Mouse (Mus musculus) neural tube, embryonic 11.5 days (tissue): Measurements from ENCODE around the gene Hbb-bh2. TPM values are rescaled to one million over a fixed set of nuclear protein-coding genes. Genes with fewer than 3 reads are reported as not detected.

Source experiments
- ATAC-seq: fragments of 200-750 bp; cut with Nextera tagmentation; 2 replicates; pipeline ENCODE4 v1.8.0; 2017; ENCODE audit warnings: moderate number of reproducible peaks, mild to moderate bottlenecking, moderate TSS enrichment, moderate library complexity; ENCODE audit not compliant: insufficient read depth, low FRiP score, low TSS enrichment
- DNase-seq: peaks from one replicate; pipeline ENCODE4 v3.0.0-alpha.2; 2015; ENCODE audit warnings: low spot score
- H3K27ac ChIP-seq: fragments of 300-500 bp; sonication (generic); 2 replicates; pipeline ENCODE4 v1.5.1; 2014; ENCODE audit warnings: low read depth, mild to moderate bottlenecking, low read length
- H3K27me3 ChIP-seq: fragments of 300-500 bp; sonication (generic); 2 replicates; pipeline ENCODE4 v1.6.1; 2014; ENCODE audit warnings: mild to moderate bottlenecking, low read length, mixed read lengths; ENCODE audit not compliant: control insufficient read depth, insufficient read depth
- H3K36me3 ChIP-seq: fragments of 300-500 bp; sonication (generic); 2 replicates; pipeline ENCODE4 v1.6.1; 2014; ENCODE audit warnings: mild to moderate bottlenecking, low read length, moderate library complexity, mixed read lengths; ENCODE audit not compliant: control insufficient read depth, insufficient read depth
- H3K4me1 ChIP-seq: fragments of 300-500 bp; sonication (generic); 2 replicates; pipeline ENCODE4 v1.6.1; 2014; ENCODE audit warnings: low read length, mixed read lengths; ENCODE audit not compliant: control insufficient read depth, insufficient read depth
- H3K4me2 ChIP-seq: fragments of 300-500 bp; sonication (generic); 2 replicates; pipeline ENCODE4 v1.6.1; 2014; ENCODE audit warnings: low read depth, mild to moderate bottlenecking, moderate library complexity
- H3K4me3 ChIP-seq: fragments of 300-500 bp; sonication (generic); 2 replicates; pipeline ENCODE4 v1.5.1; 2014; ENCODE audit warnings: low read depth, low read length
- H3K9ac ChIP-seq: fragments of 300-500 bp; sonication (generic); 2 replicates; pipeline ENCODE4 v1.6.1; 2014; ENCODE audit warnings: mild to moderate bottlenecking, low read length
- H3K9me3 ChIP-seq: fragments of 300-500 bp; sonication (generic); 2 replicates; pipeline ENCODE4 v1.6.1; 2016; ENCODE audit warnings: low read length; ENCODE audit not compliant: control insufficient read depth
- WGBS: fragments of 180-500 bp; shearing (Covaris S2); extraction: QIAGEN DNeasy Blood & Tissue Kit; methylation state at CpG from one replicate; pipeline ENCODE4 v1.1.7; 2014; 5-methylcytosine and 5-hydroxymethylcytosine counted together
- polyA plus RNA-seq: library from polyadenylated mRNA; unstranded; fragments of >200 nt; fragmentation: Nextera tagmentation; extraction: Ambion mirVana; gene quantifications from 2 replicates; pipeline ENCODE4 v1.2.1, GENCODE M21; 2014

Gene Hbb-bh2
- polyA plus RNA-seq, result not detected in 2 replicates

- DNase-seq (no peak), ATAC-seq (no peak)
- no peak within 1 kb of the TSS for H3K4me3 ChIP-seq
- no peak within 1 kb of the TSS for H3K9ac ChIP-seq
- no peaks in the 10 kb centered on the region for H3K4me1 ChIP-seq
- no peaks in the 10 kb centered on the region for H3K9me3 ChIP-seq
- no peak within 1 kb of the TSS for H3K4me2 ChIP-seq
- no peak within 1 kb of the TSS for H3K27ac ChIP-seq
- H3K36me3 ChIP-seq, result no peaks in the 10 kb centered on the region
- 72% methylated on average over 3 of the region's 3 CpGs for WGBS
- no peaks in the 10 kb centered on the region for H3K27me3 ChIP-seq
Measured at GRCm38 (mm10) chr7:103840268-103840667, at the start of gene Hbb-bh2. TSS of gene Hbb-bh2 (minus strand) at chr7:103840520.

GRCm38 (mm10) chr7:103886152-103886551 lies 45.8 kb upstream of the Hbb-bh2 start, which contains the start of gene Olfr66:
TSS of gene Olfr66 (minus strand) at chr7:103886252.
- no peak for ATAC-seq
- H3K4me2 ChIP-seq, result no peak within 1 kb of the TSS

GRCm38 (mm10) chr7:103877093-103877492 lies 36.8 kb upstream of the Hbb-bh2 start:
- no peak overlapping the region for H3K27ac ChIP-seq
- H3K36me3 ChIP-seq, result no peaks in the 10 kb centered on the region
- no peak for DNase-seq
- H3K4me1 ChIP-seq, result no peaks in the 10 kb centered on the region
- no peaks in the 10 kb centered on the region for H3K9me3 ChIP-seq
- WGBS, result 86% methylated on average over 2 of the region's 2 CpGs
- H3K4me3 ChIP-seq, result no peak overlapping the region
- H3K4me2 ChIP-seq, result no peak overlapping the region
- ATAC-seq, result no peak
- H3K27me3 ChIP-seq, result no peaks in the 10 kb centered on the region
- no peak overlapping the region for H3K9ac ChIP-seq

More at GRCm38 (mm10) chr7:103886152-103886551, 45.8 kb upstream of the Hbb-bh2 start, which contains the start of gene Olfr66:
- no peaks in the 10 kb centered on the region for H3K27me3 ChIP-seq
- DNase-seq, result no peak
- H3K9me3 ChIP-seq, result no peaks in the 10 kb centered on the region
- no peaks in the 10 kb centered on the region for H3K36me3 ChIP-seq
- H3K27ac ChIP-seq, result no peak within 1 kb of the TSS
- H3K4me3 ChIP-seq, result no peak within 1 kb of the TSS
- H3K9ac ChIP-seq, result no peak within 1 kb of the TSS
- no peaks in the 10 kb centered on the region for H3K4me1 ChIP-seq

GRCm38 (mm10) chr7:103874451-103874850 lies 34.1 kb upstream of the Hbb-bh2 start:
- H3K27me3 ChIP-seq, result no peaks in the 10 kb centered on the region
- ATAC-seq (no peak), DNase-seq (no peak)
- no peak overlapping the region for H3K4me3 ChIP-seq
- H3K36me3 ChIP-seq, result no peaks in the 10 kb centered on the region
- no peaks in the 10 kb centered on the region for H3K9me3 ChIP-seq
- WGBS, result 58% methylated on average over 5 of the region's 5 CpGs
- H3K27ac ChIP-seq, result no peak overlapping the region
- H3K4me2 ChIP-seq, result no peak overlapping the region
- no peaks in the 10 kb centered on the region for H3K4me1 ChIP-seq
- H3K9ac ChIP-seq, result no peak overlapping the region

- no peaks in the 10 kb centered on the region for H3K27me3 ChIP-seq
- H3K36me3 ChIP-seq, result no peaks in the 10 kb centered on the region
- no peak overlapping the region for H3K4me3 ChIP-seq
- ATAC-seq (no peak), DNase-seq (no peak)
- no peak overlapping the region for H3K9ac ChIP-seq
- H3K4me1 ChIP-seq, result no peaks in the 10 kb centered on the region
- H3K9me3 ChIP-seq, result no peaks in the 10 kb centered on the region
- H3K27ac ChIP-seq, result no peak overlapping the region
- 10% methylated on average over 1 of the region's 1 CpGs for WGBS
- H3K4me2 ChIP-seq, result no peak overlapping the region
Measured at GRCm38 (mm10) chr7:103873064-103873463, 32.7 kb upstream of the Hbb-bh2 start.

GRCm38 (mm10) chr7:103870667-103871066 lies 30.3 kb upstream of the Hbb-bh2 start:
- no peak overlapping the region for H3K27ac ChIP-seq
- no peak overlapping the region for H3K9ac ChIP-seq
- DNase-seq (no peak), ATAC-seq (no peak)
- H3K9me3 ChIP-seq, result no peaks in the 10 kb centered on the region
- H3K27me3 ChIP-seq, result no peaks in the 10 kb centered on the region
- no peak overlapping the region for H3K4me2 ChIP-seq
- H3K4me1 ChIP-seq, result no peaks in the 10 kb centered on the region
- no peaks in the 10 kb centered on the region for H3K36me3 ChIP-seq
- H3K4me3 ChIP-seq, result no peak overlapping the region

GRCm38 (mm10) chr7:103865716-103866115 lies 25.4 kb upstream of the Hbb-bh2 start:
- H3K9ac ChIP-seq, result no peak overlapping the region
- no peak overlapping the region for H3K4me3 ChIP-seq
- ATAC-seq (no peak), DNase-seq (no peak)
- no peaks in the 10 kb centered on the region for H3K9me3 ChIP-seq
- no peaks in the 10 kb centered on the region for H3K4me1 ChIP-seq
- no peak overlapping the region for H3K4me2 ChIP-seq
- H3K27ac ChIP-seq, result no peak overlapping the region
- no peaks in the 10 kb centered on the region for H3K36me3 ChIP-seq
- no peaks in the 10 kb centered on the region for H3K27me3 ChIP-seq

GRCm38 (mm10) chr7:103861531-103861930 lies 21.2 kb upstream of the Hbb-bh2 start:
- no peaks in the 10 kb centered on the region for H3K36me3 ChIP-seq
- ATAC-seq, result no peak
- H3K27ac ChIP-seq, result no peak overlapping the region
- no peaks in the 10 kb centered on the region for H3K4me1 ChIP-seq
- H3K27me3 ChIP-seq, result no peaks in the 10 kb centered on the region
- DNase-seq, result no peak
- no peak overlapping the region for H3K4me3 ChIP-seq
- H3K4me2 ChIP-seq, result no peak overlapping the region
- H3K9ac ChIP-seq, result no peak overlapping the region
- WGBS, result 90% methylated on average over 3 of the region's 3 CpGs
- no peaks in the 10 kb centered on the region for H3K9me3 ChIP-seq

- 71% methylated on average over 1 of the region's 1 CpGs for WGBS
- H3K4me3 ChIP-seq, result no peak overlapping the region
- H3K9me3 ChIP-seq, result no peaks in the 10 kb centered on the region
- no peak for DNase-seq
- H3K4me1 ChIP-seq, result no peaks in the 10 kb centered on the region
- H3K27ac ChIP-seq, result no peak overlapping the region
- no peak for ATAC-seq
- no peaks in the 10 kb centered on the region for H3K36me3 ChIP-seq
- no peak overlapping the region for H3K9ac ChIP-seq
- no peaks in the 10 kb centered on the region for H3K27me3 ChIP-seq
- no peak overlapping the region for H3K4me2 ChIP-seq
Measured at GRCm38 (mm10) chr7:103860855-103861254, 20.5 kb upstream of the Hbb-bh2 start.
